Mouse (Mus musculus) neural tube, embryonic 11.5 days (tissue): ENCODE measurements around the gene Gm4181. TPM values are rescaled to one million over a fixed set of nuclear protein-coding genes. Genes with fewer than 3 reads are reported as not detected.
"Not testable (repeated sequence)": the region's sequence is repeated elsewhere in the genome, so short reads cannot be mapped to it uniquely, and the experiment has no call there.

Experiments used
- ATAC-seq: fragments of 200-750 bp; cut with Nextera tagmentation; 2 replicates; pipeline ENCODE4 v1.8.0; 2017; ENCODE audit warnings: moderate number of reproducible peaks, mild to moderate bottlenecking, moderate TSS enrichment, moderate library complexity; ENCODE audit not compliant: insufficient read depth, low FRiP score, low TSS enrichment
- DNase-seq: peaks from one replicate; pipeline ENCODE4 v3.0.0-alpha.2; 2015; ENCODE audit warnings: low spot score
- H3K27ac ChIP-seq: fragments of 300-500 bp; sonication (generic); 2 replicates; pipeline ENCODE4 v1.5.1; 2014; ENCODE audit warnings: low read depth, mild to moderate bottlenecking, low read length
- H3K27me3 ChIP-seq: fragments of 300-500 bp; sonication (generic); 2 replicates; pipeline ENCODE4 v1.6.1; 2014; ENCODE audit warnings: mild to moderate bottlenecking, low read length, mixed read lengths; ENCODE audit not compliant: control insufficient read depth, insufficient read depth
- H3K36me3 ChIP-seq: fragments of 300-500 bp; sonication (generic); 2 replicates; pipeline ENCODE4 v1.6.1; 2014; ENCODE audit warnings: mild to moderate bottlenecking, low read length, moderate library complexity, mixed read lengths; ENCODE audit not compliant: control insufficient read depth, insufficient read depth
- H3K4me1 ChIP-seq: fragments of 300-500 bp; sonication (generic); 2 replicates; pipeline ENCODE4 v1.6.1; 2014; ENCODE audit warnings: low read length, mixed read lengths; ENCODE audit not compliant: control insufficient read depth, insufficient read depth
- H3K4me2 ChIP-seq: fragments of 300-500 bp; sonication (generic); 2 replicates; pipeline ENCODE4 v1.6.1; 2014; ENCODE audit warnings: low read depth, mild to moderate bottlenecking, moderate library complexity
- H3K4me3 ChIP-seq: fragments of 300-500 bp; sonication (generic); 2 replicates; pipeline ENCODE4 v1.5.1; 2014; ENCODE audit warnings: low read depth, low read length
- H3K9ac ChIP-seq: fragments of 300-500 bp; sonication (generic); 2 replicates; pipeline ENCODE4 v1.6.1; 2014; ENCODE audit warnings: mild to moderate bottlenecking, low read length
- H3K9me3 ChIP-seq: fragments of 300-500 bp; sonication (generic); 2 replicates; pipeline ENCODE4 v1.6.1; 2016; ENCODE audit warnings: low read length; ENCODE audit not compliant: control insufficient read depth
- WGBS: fragments of 180-500 bp; shearing (Covaris S2); extraction: QIAGEN DNeasy Blood & Tissue Kit; methylation state at CpG from one replicate; pipeline ENCODE4 v1.1.7; 2014; 5-methylcytosine and 5-hydroxymethylcytosine counted together
- polyA plus RNA-seq: library from polyadenylated mRNA; unstranded; fragments of >200 nt; fragmentation: Nextera tagmentation; extraction: Ambion mirVana; gene quantifications from 2 replicates; pipeline ENCODE4 v1.2.1, GENCODE M21; 2014

Gm4181 gene
- polyA plus RNA-seq, result not detected in 2 replicates

- H3K9ac ChIP-seq, H3K27ac ChIP-seq, DNase-seq, H3K4me2 ChIP-seq, H3K4me1 ChIP-seq, ATAC-seq, H3K36me3 ChIP-seq, H3K9me3 ChIP-seq, H3K4me3 ChIP-seq, H3K27me3 ChIP-seq: not testable (repeated sequence)
- 55% methylated on average over 1 of the region's 1 CpGs for WGBS
Observed at GRCm38 (mm10) chr14:51635566-51635965, at the start of gene Gm4181. Gene Gm4181 (minus strand): TSS chr14:51635666.

DNA sequence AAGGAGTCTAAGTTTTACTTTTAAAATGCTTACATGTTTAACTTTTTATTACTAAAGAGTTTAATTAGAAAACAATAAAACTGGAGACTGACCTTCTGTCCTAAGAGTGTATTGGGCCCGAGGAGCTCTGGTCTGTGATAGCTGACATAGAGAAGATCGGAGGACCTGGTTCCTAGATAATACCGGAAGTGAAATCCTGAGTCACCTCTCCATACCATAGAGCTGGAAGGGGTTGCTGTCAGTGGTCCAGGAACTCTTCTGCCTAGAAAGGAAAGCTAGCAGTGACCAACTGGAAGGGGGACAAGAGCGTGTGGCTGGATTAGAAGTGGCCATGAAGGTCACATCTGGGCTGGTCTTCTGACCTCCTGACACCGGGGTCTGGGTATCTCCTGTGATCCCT, 41.8 kb upstream of the Gm4181 start:
- H3K9me3 ChIP-seq, result no peaks in the 10 kb centered on the region
- no peak for ATAC-seq
- 93% methylated on average over 5 of the region's 5 CpGs for WGBS
- H3K4me2 ChIP-seq, result no peak overlapping the region
- no peak overlapping the region for H3K4me3 ChIP-seq
- no peak overlapping the region for H3K9ac ChIP-seq
- no peaks in the 10 kb centered on the region for H3K36me3 ChIP-seq
- no peaks in the 10 kb centered on the region for H3K27me3 ChIP-seq
- H3K27ac ChIP-seq, result no peak overlapping the region
- DNase-seq, result no peak
- H3K4me1 ChIP-seq, result no peaks in the 10 kb centered on the region

DNA sequence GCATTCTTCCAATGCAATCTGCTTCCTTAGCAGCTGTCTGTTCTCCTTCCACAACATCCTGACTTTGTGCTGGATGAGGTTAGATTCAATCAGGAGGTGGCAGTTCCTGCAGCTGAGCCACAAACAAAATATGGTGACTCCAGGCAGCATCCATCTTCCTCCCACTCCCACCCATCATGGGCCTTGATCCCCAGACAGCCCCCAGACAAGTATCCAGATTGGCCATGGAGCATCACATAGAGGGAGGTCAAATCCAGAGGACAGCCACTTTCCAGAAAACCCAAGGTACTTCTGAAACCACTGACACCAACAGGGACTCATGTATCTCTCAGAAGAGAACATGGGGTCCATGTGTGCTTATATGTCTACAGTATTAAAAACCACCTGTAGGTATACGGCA, 3.0 kb downstream of the Gm4181 start:
- H3K4me2 ChIP-seq, DNase-seq, H3K4me1 ChIP-seq, H3K27me3 ChIP-seq, H3K27ac ChIP-seq, H3K4me3 ChIP-seq, H3K9ac ChIP-seq, H3K9me3 ChIP-seq, ATAC-seq, H3K36me3 ChIP-seq: not testable (repeated sequence)
- WGBS, result 100% methylated on average over 1 of the region's 1 CpGs

DNA sequence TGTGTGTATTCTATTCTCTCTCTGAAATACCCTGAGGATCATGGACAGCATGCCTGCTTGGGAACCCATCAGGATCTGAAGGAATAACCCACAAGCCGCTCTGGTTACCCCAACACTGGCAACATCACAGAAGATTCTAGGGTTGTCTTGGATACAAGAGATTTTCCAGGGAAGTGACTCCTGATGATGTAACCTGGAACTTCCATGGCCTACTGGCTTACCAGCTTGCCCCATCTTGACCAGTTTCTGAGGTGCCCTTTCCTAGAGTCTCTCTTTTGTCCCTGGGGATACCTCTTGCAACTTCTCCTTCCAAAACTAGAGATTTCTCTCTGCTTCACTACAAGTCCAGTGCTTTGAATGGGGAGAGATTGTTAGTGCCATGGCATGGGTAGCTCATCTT, 24.3 kb downstream of the Gm4181 start, which contains the start of gene Gm17078:
TSS of gene Gm17078 (minus strand) at position 101 of the 400 bp plus-strand sequence.
- no peak for DNase-seq
- Histone ChIP-seq H3K36me3 (no peaks in the 10 kb centered on the region), H3K27ac (no peak within 1 kb of the TSS), H3K9ac (no peak within 1 kb of the TSS), H3K4me1 (no peaks in the 10 kb centered on the region), H3K9me3 (no peaks in the 10 kb centered on the region), H3K27me3 (no peaks in the 10 kb centered on the region), H3K4me2 (no peak within 1 kb of the TSS), H3K4me3 (no peak within 1 kb of the TSS)
- ATAC-seq, result no peak
- WGBS, result 86% methylated on average over 1 of the region's 1 CpGs

GRCm38 (mm10) chr14:51592039-51592438, 43.4 kb downstream of the Gm4181 start, which contains the start of gene Gm17174:
Gene Gm17174 (minus strand): TSS chr14:51592139.
- not testable (repeated sequence) for H3K27ac ChIP-seq, H3K9ac ChIP-seq, H3K4me2 ChIP-seq, H3K4me1 ChIP-seq, H3K4me3 ChIP-seq, H3K27me3 ChIP-seq, ATAC-seq, DNase-seq, H3K36me3 ChIP-seq, H3K9me3 ChIP-seq
- WGBS, result 94% methylated on average over 4 of the region's 4 CpGs

Other genes starting within 250 kb of the Gm4181 start
- gene Vmn2r88, start 224.8 kb downstream of the Gm4181 start, polyA plus RNA-seq, result not detected in 2 replicates
- not detected in 2 replicates for gene Vmn2r89, start 183.8 kb downstream of the Gm4181 start, polyA plus RNA-seq
- not detected in 2 replicates for gene Gm5622, start 82.9 kb downstream of the Gm4181 start, polyA plus RNA-seq
- not detected in 2 replicates for gene Gm17175, start 61.6 kb downstream of the Gm4181 start, polyA plus RNA-seq
- not detected in 2 replicates for gene Gm17174, start 43.5 kb downstream of the Gm4181 start, polyA plus RNA-seq
- not detected in 2 replicates for gene Gm17078, start 24.4 kb downstream of the Gm4181 start, polyA plus RNA-seq
- gene Gm17079, start 59.8 kb upstream of the Gm4181 start, polyA plus RNA-seq, result not detected in 2 replicates
- gene Gm5800, start 81.5 kb upstream of the Gm4181 start, polyA plus RNA-seq, result not detected in 2 replicates
- not detected in 2 replicates for gene Ang4, start 137.9 kb upstream of the Gm4181 start, polyA plus RNA-seq
- gene AY358078, start 164.4 kb upstream of the Gm4181 start, polyA plus RNA-seq, result not detected in 2 replicates
- not detected in 2 replicates for gene Ear6, start 218.0 kb upstream of the Gm4181 start, polyA plus RNA-seq
- gene Mettl17, start 249.2 kb upstream of the Gm4181 start, polyA plus RNA-seq, result 58.8 and 58.9 TPM in 2 replicates